Mouse (Mus musculus) small intestine, adult 2 months (tissue): ENCODE results near the gene Wbp1. TPM values are rescaled to one million over a fixed set of nuclear protein-coding genes. Genes with fewer than 3 reads are reported as not detected.

Experiments used
- H3K27ac ChIP-seq: fragments of 200-500 bp; 2 replicates; pipeline ENCODE4 v1.5.1; 2012; ENCODE audit warnings: low read depth, low read length, control low read depth, inconsistent platforms; ENCODE audit not compliant: insufficient read depth
- H3K27me3 ChIP-seq: fragments of 200-500 bp; 2 replicates; pipeline ENCODE4 v1.6.1; 2012; ENCODE audit warnings: mild to moderate bottlenecking, moderate library complexity, low read length, inconsistent platforms; ENCODE audit not compliant: control insufficient read depth, insufficient read depth
- H3K36me3 ChIP-seq: fragments of 200-500 bp; 2 replicates; pipeline ENCODE4 v1.6.1; 2012; ENCODE audit warnings: mild to moderate bottlenecking, low read length, control low read depth, inconsistent platforms; ENCODE audit not compliant: control insufficient read depth, insufficient read depth
- H3K4me1 ChIP-seq: fragments of 200-500 bp; 2 replicates; pipeline ENCODE4 v1.6.1; 2012; ENCODE audit warnings: low read length, inconsistent platforms, mixed read lengths; ENCODE audit not compliant: control insufficient read depth, insufficient read depth, insufficient read length
- H3K4me3 ChIP-seq: fragments of 200-500 bp; 2 replicates; pipeline ENCODE4 v1.5.1; 2012; ENCODE audit warnings: low read depth, mild to moderate bottlenecking, control low read depth, inconsistent platforms, low read length, moderate library complexity
- CTCF ChIP-seq: fragments of 200-500 bp; IDR thresholded peaks from 2 replicates; pipeline ENCODE4 v1.5.1; 2012; ENCODE audit warnings: low read depth, mild to moderate bottlenecking, control low read depth, inconsistent platforms, low read length, moderate library complexity, mixed read lengths; ENCODE audit not compliant: insufficient replicate concordance, insufficient read length; ENCODE audit errors: extremely low read depth
- POLR2A ChIP-seq: fragments of 200-500 bp; IDR thresholded peaks from 2 replicates; pipeline ENCODE4 v1.6.1; 2012; ENCODE audit warnings: low read depth, mild to moderate bottlenecking, control low read depth, inconsistent platforms, low read length, moderate library complexity
- WGBS: fragments of 180-500 bp; shearing (Covaris S2); methylation state at CpG from one replicate; pipeline ENCODE4 v1.1.7; 2018; 5-methylcytosine and 5-hydroxymethylcytosine counted together
- polyA plus RNA-seq: library from polyadenylated mRNA; depleted of rRNA; stranded (reverse); fragments of >200 nt; gene quantifications from 2 replicates; pipeline ENCODE4 v1.2.3, GENCODE M21; 2012; rRNA removed

Gene Wbp1
- polyA plus RNA-seq, 1 experiment, result 183 TPM

- Histone ChIP-seq H3K4me3 (peak within 1 kb of the TSS; percentile 67), H3K36me3 (peaks cover 11% of the 10 kb centered on the region; the same call in 1 of the 2 replicates), H3K4me1 (no peaks in the 10 kb centered on the region; the same call in 1 of the 2 replicates), H3K27me3 (peaks cover 2% of the 10 kb centered on the region; the same call in 1 of the 2 replicates), H3K27ac (peak within 1 kb of the TSS; percentile 77)
- under 1% methylated on average over 54 of the region's 54 CpGs for WGBS
- TF ChIP-seq CTCF (no peak), POLR2A (0 out of 2 replicates have a peak, but pooled peaks have one; percentile 19)
These were observed 43.6 kb downstream of the Wbp1 start, which contains the start of gene Pcgf1 for GRCm38 (mm10) chr6:83077630-83078323. Gene Pcgf1 (plus strand): TSS chr6:83077869.

DNA sequence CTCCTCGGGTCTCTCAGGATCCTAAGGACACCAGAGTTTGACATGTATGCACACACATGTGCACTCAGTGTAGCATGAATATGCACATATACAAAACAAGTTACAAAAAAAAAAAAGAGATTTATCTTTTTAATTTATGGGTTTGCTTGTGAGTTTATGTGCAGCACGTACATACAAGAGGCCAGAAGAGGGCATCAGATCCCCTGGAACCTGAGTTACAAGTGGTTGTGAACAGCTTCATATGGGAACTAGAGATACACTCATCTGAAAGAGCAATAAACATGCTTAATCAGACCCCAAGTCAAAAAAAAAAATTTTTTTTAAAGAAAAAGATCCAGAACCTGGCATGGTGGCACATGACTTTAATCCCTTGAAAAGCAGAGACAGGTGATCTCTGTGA lies 46.4 kb downstream of the Wbp1 start:
- 10% methylated on average over 2 of the region's 2 CpGs for WGBS
- Histone ChIP-seq H3K27ac (no peak overlapping the region), H3K27me3 (peaks cover 29% of the 10 kb centered on the region), H3K4me3 (no peak overlapping the region), H3K4me1 (peaks cover 8% of the 10 kb centered on the region), H3K36me3 (0 out of 2 replicates have a peak, but pooled peaks cover under 1% of the 10 kb centered on the region)
- TF ChIP-seq POLR2A (no peak), CTCF (no peak)

DNA sequence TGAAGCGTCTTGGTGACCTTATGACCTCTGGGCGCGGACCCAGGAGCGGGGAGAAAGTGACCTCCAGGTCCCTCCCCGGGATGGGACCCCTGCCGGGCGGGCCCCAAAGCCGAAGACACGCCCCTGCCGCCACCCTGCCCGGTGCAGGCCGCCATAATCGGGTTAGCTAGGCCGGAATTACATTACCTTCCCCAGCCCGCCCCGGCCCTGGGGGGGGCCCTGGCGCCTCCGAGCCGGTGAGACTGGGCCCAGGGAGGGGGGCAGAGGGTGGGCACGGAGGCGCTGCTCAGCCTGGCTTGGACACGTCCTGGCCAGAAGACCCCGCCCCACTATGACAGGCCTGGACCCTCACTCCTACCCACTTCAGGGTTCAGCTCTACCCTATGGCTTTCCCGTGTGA lies 50.1 kb downstream of the Wbp1 start:
- Histone ChIP-seq H3K27me3 (peaks cover 55% of the 10 kb centered on the region), H3K27ac (no peak overlapping the region), H3K4me3 (no peak overlapping the region), H3K36me3 (peaks cover 5% of the 10 kb centered on the region; the same call in 1 of the 2 replicates), H3K4me1 (peaks cover 22% of the 10 kb centered on the region)
- TF ChIP-seq POLR2A (no peak), CTCF (no peak)
- WGBS, result 5% methylated on average over 23 of the region's 24 CpGs

GRCm38 (mm10) chr6:83070311-83071219 lies 50.8 kb downstream of the Wbp1 start:
- H3K27me3 ChIP-seq, result peaks cover 56% of the 10 kb centered on the region
- H3K4me1 ChIP-seq, result peaks cover 22% of the 10 kb centered on the region
- peaks cover 5% of the 10 kb centered on the region; the same call in 1 of the 2 replicates for H3K36me3 ChIP-seq
- no peak overlapping the region for H3K27ac ChIP-seq
- 2% methylated on average over 58 of the region's 58 CpGs for WGBS
- TF ChIP-seq CTCF (no peak), POLR2A (no peak)
- peak overlapping the region; percentile 31; the same call in 1 of the 2 replicates for H3K4me3 ChIP-seq

DNA sequence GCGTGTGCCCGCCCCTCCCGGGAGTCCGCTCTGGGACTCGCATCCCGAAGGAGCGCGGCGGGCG lies 51.3 kb downstream of the Wbp1 start, which contains the start of gene Tlx2:
Tlx2 (minus strand) TSS at position 47 of the 64 bp plus-strand sequence.
- no peak within 1 kb of the TSS for H3K27ac ChIP-seq
- H3K27me3 ChIP-seq, result peaks cover 58% of the 10 kb centered on the region
- peaks cover 22% of the 10 kb centered on the region for H3K4me1 ChIP-seq
- peak within 1 kb of the TSS; percentile 41 for H3K4me3 ChIP-seq
- TF ChIP-seq POLR2A (no peak), CTCF (no peak)
- peaks cover 7% of the 10 kb centered on the region; the same call in 1 of the 2 replicates for H3K36me3 ChIP-seq
- WGBS, result 2% methylated on average over 10 of the region's 10 CpGs

DNA sequence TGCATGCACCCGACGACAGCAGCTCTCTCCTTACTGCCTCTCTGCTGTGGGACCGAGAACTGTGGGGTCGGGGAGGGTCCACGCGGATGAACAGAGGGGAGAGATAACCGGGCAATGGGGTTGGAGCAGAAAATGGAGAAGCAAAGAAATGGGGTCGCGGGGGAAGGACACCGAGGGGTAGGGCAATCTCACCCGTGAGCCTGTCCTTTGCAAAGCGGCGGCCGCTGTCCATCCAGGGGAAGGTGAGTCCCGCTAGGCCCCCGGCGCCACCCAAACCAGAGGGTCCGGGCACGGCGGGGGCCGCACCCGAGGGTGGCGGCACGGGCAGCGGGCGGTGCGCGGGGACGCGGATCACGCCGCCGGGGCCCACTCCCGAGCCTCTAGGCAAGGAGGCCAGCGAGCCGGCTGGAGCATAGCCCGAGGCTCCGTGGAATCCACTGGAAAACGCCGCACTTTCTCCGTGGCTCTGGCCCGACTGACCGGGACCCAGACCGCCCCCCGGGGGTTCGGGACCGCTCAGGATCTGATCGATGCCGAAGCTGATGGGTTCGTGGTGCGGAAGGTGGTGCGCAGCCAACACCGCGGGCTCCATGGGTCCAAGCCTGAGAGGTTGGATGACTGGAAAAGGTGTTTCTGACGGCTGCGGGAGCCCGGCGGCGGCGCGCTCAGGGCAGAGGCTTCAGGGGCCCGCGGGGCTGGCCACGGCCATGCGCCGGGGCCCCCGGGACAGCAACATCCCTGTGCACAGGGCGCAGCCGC lies 51.7 kb downstream of the Wbp1 start:
- Histone ChIP-seq H3K36me3 (peaks cover 7% of the 10 kb centered on the region; the same call in 1 of the 2 replicates), H3K4me1 (peaks cover 22% of the 10 kb centered on the region), H3K27ac (no peak overlapping the region), H3K4me3 (peak overlapping the region; percentile 41), H3K27me3 (peaks cover 62% of the 10 kb centered on the region)
- WGBS, result 3% methylated on average over 69 of the region's 69 CpGs
- TF ChIP-seq POLR2A (no peak), CTCF (no peak)

Other genes with a start within 250 kb of the Wbp1 start
- 0.29 and 0.34 TPM in 2 replicates for gene Sema4f, start 181.8 kb downstream of the Wbp1 start, polyA plus RNA-seq
- gene M1ap, start 174.7 kb downstream of the Wbp1 start, polyA plus RNA-seq, result 0.06 and 1.3 TPM in 2 replicates
- gene Dok1, start 88.1 kb downstream of the Wbp1 start, polyA plus RNA-seq, result 2.2 and 6.1 TPM in 2 replicates
- 1.4 and 2.5 TPM in 2 replicates for gene Loxl3, start 87.4 kb downstream of the Wbp1 start, polyA plus RNA-seq
- 392 and 694 TPM in 2 replicates for gene Aup1, start 67.0 kb downstream of the Wbp1 start, polyA plus RNA-seq
- gene Htra2, start 66.3 kb downstream of the Wbp1 start, polyA plus RNA-seq, result 15.0 and 24.3 TPM in 2 replicates
- 22.1 and 48.6 TPM in 2 replicates for gene Dqx1, start 63.7 kb downstream of the Wbp1 start, polyA plus RNA-seq
- 3.5 and 4.9 TPM in 2 replicates for gene Tlx2, start 51.3 kb downstream of the Wbp1 start, polyA plus RNA-seq
- gene Pcgf1, start 43.7 kb downstream of the Wbp1 start, polyA plus RNA-seq, result 6.4 and 9.9 TPM in 2 replicates
- 0.42 and 0.91 TPM in 2 replicates for gene Lbx2, start 35.2 kb downstream of the Wbp1 start, polyA plus RNA-seq
- gene Ccdc142, start 20.0 kb downstream of the Wbp1 start, polyA plus RNA-seq, result 4.9 and 7.5 TPM in 2 replicates
- 3.2 and 4.2 TPM in 2 replicates for gene Gm42688, start 19.9 kb downstream of the Wbp1 start, polyA plus RNA-seq
- gene Mrpl53, start 12.5 kb downstream of the Wbp1 start, polyA plus RNA-seq, result 73.8 and 82.0 TPM in 2 replicates
- gene Mogs, start 6.1 kb downstream of the Wbp1 start, polyA plus RNA-seq, result 34.2 and 45.6 TPM in 2 replicates
- 30.3 and 70.3 TPM in 2 replicates for gene Ino80b, start 3.9 kb upstream of the Wbp1 start, polyA plus RNA-seq
- gene Rtkn, start 13.9 kb upstream of the Wbp1 start, polyA plus RNA-seq, result 47.3 and 179 TPM in 2 replicates
- gene Wdr54, start 34.8 kb upstream of the Wbp1 start, polyA plus RNA-seq, result 0.90 and 1.3 TPM in 2 replicates
- gene 1700003E16Rik, start 34.8 kb upstream of the Wbp1 start, polyA plus RNA-seq, result 0.09 TPM in 1 of 2 replicates, not detected in the other
- 77.1 and 168 TPM in 2 replicates for gene Dctn1, start 44.4 kb upstream of the Wbp1 start, polyA plus RNA-seq
- gene Slc4a5, start 98.3 kb upstream of the Wbp1 start, polyA plus RNA-seq, result 10.0 and 11.4 TPM in 2 replicates
- gene Mthfd2, start 204.3 kb upstream of the Wbp1 start, polyA plus RNA-seq, result 2.8 and 3.3 TPM in 2 replicates
- gene Mob1a, start 204.5 kb upstream of the Wbp1 start, polyA plus RNA-seq, result 4.1 and 19.5 TPM in 2 replicates
- 4.4 and 7.3 TPM in 2 replicates for gene Bola3, start 227.6 kb upstream of the Wbp1 start, polyA plus RNA-seq